Mouse (Mus musculus): ENCODE measurements at regions not wholly inside any gene's neighbourhood (a gene's known extent, or its start where the extent isn't known, plus 50 kb on each side); places are given as distances from the start of the nearest gene placed in this dataset.

- DNase-seq = no peak
These were observed 64.8 kb upstream of the Runx1 start for GRCm38 (mm10) chr16:92890713-92891112.

DNA sequence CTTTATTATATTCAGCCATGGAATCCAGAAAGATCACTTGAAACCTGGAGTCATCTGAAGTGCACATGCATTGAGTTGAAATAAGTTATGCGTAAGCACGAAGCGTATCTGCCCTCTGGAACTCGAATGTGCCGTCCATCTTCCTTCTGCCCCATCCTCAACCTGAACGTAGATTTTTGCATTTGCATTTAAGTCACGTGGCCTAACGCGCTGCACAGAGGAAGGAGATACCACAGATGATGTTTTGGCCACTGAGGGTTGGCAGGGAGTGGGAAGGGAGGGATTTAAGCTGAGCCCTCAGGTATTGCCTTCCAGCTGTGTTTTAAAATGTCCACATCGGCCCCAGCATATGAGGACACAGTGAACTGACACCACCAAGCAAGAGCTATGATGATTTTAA lies 63.6 kb upstream of the Runx1 start:
- no peak for DNase-seq

- no peak for DNase-seq
These were observed 60.3 kb upstream of the Runx1 start for GRCm38 (mm10) chr16:92886226-92886625.

DNA sequence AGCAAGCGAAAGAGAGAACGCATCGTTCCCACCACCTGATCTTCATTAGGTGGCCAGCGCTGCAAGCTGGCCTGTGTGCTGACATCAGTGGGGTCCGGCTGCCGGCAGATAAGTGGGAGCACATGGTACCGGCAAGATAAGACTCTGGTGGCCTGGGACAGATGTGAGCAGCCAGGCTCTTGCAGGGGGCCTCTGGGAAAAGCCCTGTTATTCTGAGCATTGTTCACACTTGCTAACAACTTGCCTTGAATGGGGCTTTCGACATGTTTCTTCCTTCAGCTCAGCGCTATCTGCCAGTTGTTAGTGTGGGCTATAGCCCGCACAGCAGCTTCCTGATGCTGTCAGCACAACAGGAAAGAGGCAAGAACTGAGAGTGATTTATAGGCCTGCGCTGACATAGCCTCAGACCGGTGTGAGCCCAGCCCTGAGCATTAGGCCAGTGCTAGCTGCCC lies 57.9 kb upstream of the Runx1 start:
- no peak for DNase-seq

- DNase-seq = no peak
These were observed 54.6 kb upstream of the Runx1 start for GRCm38 (mm10) chr16:92880356-92881043.

GRCm38 (mm10) chr16:92878081-92878480 lies 52.1 kb upstream of the Runx1 start:
- DNase-seq = no peak

All from cerebellum, postnatal 25 days (tissue).